Mouse (Mus musculus) forebrain, embryonic 16.5 days (tissue): ENCODE data around the gene Nsd1. TPM values are rescaled to one million over a fixed set of nuclear protein-coding genes. Genes with fewer than 3 reads are reported as not detected.

Experiments used
- ATAC-seq: fragments of 200-750 bp; cut with Nextera tagmentation; 2 replicates; pipeline ENCODE4 v1.8.0; 2017; ENCODE audit warnings: mild to moderate bottlenecking, moderate library complexity
- H3K27ac ChIP-seq: fragments of 300-500 bp; sonication (generic); 2 replicates; pipeline ENCODE4 v1.5.1; 2014; ENCODE audit warnings: low read length, control low read depth
- H3K27me3 ChIP-seq: fragments of 300-500 bp; sonication (generic); replicated peaks from 2 replicates; pipeline ENCODE4 v1.6.1; 2014; ENCODE audit warnings: low read length; ENCODE audit not compliant: control insufficient read depth, insufficient read depth
- H3K36me3 ChIP-seq: fragments of 300-500 bp; sonication (generic); 2 replicates; pipeline ENCODE4 v1.6.1; 2014; ENCODE audit not compliant: control insufficient read depth, insufficient read depth
- H3K4me1 ChIP-seq: fragments of 300-500 bp; sonication (generic); replicated peaks from 2 replicates; pipeline ENCODE4 v1.6.1; 2014; ENCODE audit warnings: low read length; ENCODE audit not compliant: control insufficient read depth, insufficient read depth
- H3K4me2 ChIP-seq: fragments of 300-500 bp; sonication (generic); 2 replicates; pipeline ENCODE4 v1.6.1; 2014; ENCODE audit warnings: mild to moderate bottlenecking, low read length, control low read depth
- H3K4me3 ChIP-seq: fragments of 300-500 bp; sonication (generic); replicated peaks from 2 replicates; pipeline ENCODE4 v1.5.1; 2014; ENCODE audit warnings: mild to moderate bottlenecking, low read length, control low read depth
- H3K9ac ChIP-seq: fragments of 300-500 bp; sonication (generic); replicated peaks from 2 replicates; pipeline ENCODE4 v1.6.1; 2014; ENCODE audit warnings: low read depth, low read length, control low read depth
- H3K9me3 ChIP-seq: fragments of 300-500 bp; sonication (generic); 2 replicates; pipeline ENCODE4 v1.6.1; 2016; ENCODE audit warnings: low read length; ENCODE audit not compliant: control insufficient read depth
- WGBS: fragments of 180-500 bp; shearing (Covaris S2); extraction: QIAGEN DNeasy Blood & Tissue Kit; methylation state at CpG from one replicate; pipeline ENCODE4 v1.1.7; 2014; 5-methylcytosine and 5-hydroxymethylcytosine counted together
- polyA plus RNA-seq: library from polyadenylated mRNA; unstranded; fragments of >200 nt; fragmentation: Nextera tagmentation; extraction: Ambion mirVana; gene quantifications from 2 replicates; pipeline ENCODE4 v1.2.1, GENCODE M21; 2015

Gene Nsd1
- polyA plus RNA-seq, 1 experiment from 2014 or later, result 53.1 TPM

GRCm38 (mm10) chr13:55171517-55172335 is 37.9 kb upstream of the Nsd1 start:
- no peak overlapping the region; the same call in 1 of the 2 replicates for H3K4me3 ChIP-seq
- 9% methylated on average over 26 of the region's 26 CpGs for WGBS

GRCm38 (mm10) chr13:55172336-55172770 is 37.2 kb upstream of the Nsd1 start:
- Histone ChIP-seq H3K4me2 (no peak overlapping the region), H3K27ac (peak overlapping the region; percentile 10; the same call in 1 of the 2 replicates)

More at GRCm38 (mm10) chr13:55171517-55172335, 37.9 kb upstream of the Nsd1 start:
- Histone ChIP-seq H3K9me3 (no peaks in the 10 kb centered on the region), H3K27ac (peak overlapping the region; percentile 69), H3K9ac (peak overlapping the region; percentile 28), H3K36me3 (no peaks in the 10 kb centered on the region), H3K27me3 (no peaks in the 10 kb centered on the region), H3K4me1 (peaks cover 24% of the 10 kb centered on the region), H3K4me2 (peak overlapping the region; percentile 37)
- peak; percentile 89 for ATAC-seq

GRCm38 (mm10) chr13:55174347-55174746 is 35.2 kb upstream of the Nsd1 start:
- Histone ChIP-seq H3K4me2 (no peak overlapping the region), H3K4me3 (no peak overlapping the region), H3K9ac (no peak overlapping the region), H3K4me1 (peaks cover 19% of the 10 kb centered on the region), H3K36me3 (no peaks in the 10 kb centered on the region), H3K9me3 (no peaks in the 10 kb centered on the region), H3K27me3 (no peaks in the 10 kb centered on the region), H3K27ac (no peak overlapping the region)
- WGBS, result 75% methylated on average over 11 of the region's 11 CpGs
- no peak for ATAC-seq

More at GRCm38 (mm10) chr13:55172336-55172770, 37.2 kb upstream of the Nsd1 start:
- WGBS, result 43% methylated on average over 7 of the region's 7 CpGs
- no peaks in the 10 kb centered on the region for H3K27me3 ChIP-seq
- H3K4me1 ChIP-seq, result peaks cover 24% of the 10 kb centered on the region
- no peaks in the 10 kb centered on the region for H3K36me3 ChIP-seq
- ATAC-seq, result no peak
- H3K9me3 ChIP-seq, result no peaks in the 10 kb centered on the region
- H3K9ac ChIP-seq, result no peak overlapping the region
- H3K4me3 ChIP-seq, result no peak overlapping the region

- H3K27me3 ChIP-seq, result no peaks in the 10 kb centered on the region
- no peak overlapping the region for H3K4me2 ChIP-seq
- peaks cover 15% of the 10 kb centered on the region for H3K4me1 ChIP-seq
- H3K36me3 ChIP-seq, result no peaks in the 10 kb centered on the region
- no peaks in the 10 kb centered on the region for H3K9me3 ChIP-seq
- H3K4me3 ChIP-seq, result no peak overlapping the region
- ATAC-seq, result no peak
- WGBS, result 92% methylated on average over 6 of the region's 6 CpGs
- H3K9ac ChIP-seq, result no peak overlapping the region
- H3K27ac ChIP-seq, result no peak overlapping the region
Measured at GRCm38 (mm10) chr13:55176265-55176664, 33.3 kb upstream of the Nsd1 start.

GRCm38 (mm10) chr13:55177903-55178496 is 31.6 kb upstream of the Nsd1 start:
- H3K4me1 ChIP-seq, result peaks cover 7% of the 10 kb centered on the region; the same call in 1 of the 2 replicates
- peak; percentile 19; the same call in 1 of the 2 replicates for ATAC-seq
- WGBS, result 64% methylated on average over 4 of the region's 4 CpGs
- no peaks in the 10 kb centered on the region for H3K36me3 ChIP-seq
- peak overlapping the region; percentile 46; the same call in 1 of the 2 replicates for H3K27ac ChIP-seq
- H3K27me3 ChIP-seq, result no peaks in the 10 kb centered on the region
- no peaks in the 10 kb centered on the region for H3K9me3 ChIP-seq
- H3K4me3 ChIP-seq, result no peak overlapping the region
- H3K4me2 ChIP-seq, result no peak overlapping the region
- no peak overlapping the region for H3K9ac ChIP-seq

- no peak overlapping the region; the same call in 1 of the 2 replicates for H3K27ac ChIP-seq
- ATAC-seq, result peak; percentile 39; the same call in 1 of the 2 replicates
- WGBS, result 34% methylated on average over 2 of the region's 2 CpGs
Measured at GRCm38 (mm10) chr13:55178556-55178955, 31.0 kb upstream of the Nsd1 start.

GRCm38 (mm10) chr13:55179591-55179990 is 30.0 kb upstream of the Nsd1 start:
- H3K4me3 ChIP-seq, result no peak overlapping the region
- no peaks in the 10 kb centered on the region for H3K27me3 ChIP-seq
- no peak overlapping the region for H3K4me2 ChIP-seq
- no peaks in the 10 kb centered on the region for H3K9me3 ChIP-seq
- H3K4me1 ChIP-seq, result peaks cover 7% of the 10 kb centered on the region; the same call in 1 of the 2 replicates
- no peak overlapping the region for H3K9ac ChIP-seq
- no peak for ATAC-seq
- H3K36me3 ChIP-seq, result no peaks in the 10 kb centered on the region
- H3K27ac ChIP-seq, result no peak overlapping the region
- 64% methylated on average over 3 of the region's 3 CpGs for WGBS

More at GRCm38 (mm10) chr13:55178556-55178955, 31.0 kb upstream of the Nsd1 start:
- Histone ChIP-seq H3K9me3 (no peaks in the 10 kb centered on the region), H3K36me3 (no peaks in the 10 kb centered on the region), H3K4me1 (peaks cover 7% of the 10 kb centered on the region; the same call in 1 of the 2 replicates), H3K4me2 (no peak overlapping the region), H3K4me3 (no peak overlapping the region), H3K27me3 (no peaks in the 10 kb centered on the region), H3K9ac (no peak overlapping the region)

- H3K4me3 ChIP-seq, result peak overlapping the region; percentile 21
- no peaks in the 10 kb centered on the region for H3K9me3 ChIP-seq
- no peaks in the 10 kb centered on the region for H3K27me3 ChIP-seq
- ATAC-seq, result no peak
- H3K4me2 ChIP-seq, result peak overlapping the region; percentile 45
- H3K9ac ChIP-seq, result no peak overlapping the region
- H3K36me3 ChIP-seq, result no peaks in the 10 kb centered on the region
- peaks cover 7% of the 10 kb centered on the region; the same call in 1 of the 2 replicates for H3K4me1 ChIP-seq
- 73% methylated on average over 2 of the region's 2 CpGs for WGBS
- no peak overlapping the region; the same call in 1 of the 2 replicates for H3K27ac ChIP-seq
Measured at GRCm38 (mm10) chr13:55181786-55182172, 27.8 kb upstream of the Nsd1 start.
